Mouse (Mus musculus) heart, postnatal 14 days (tissue): ENCODE measurements at regions not wholly inside any gene's neighbourhood (a gene's known extent, or its start where the extent isn't known, plus 50 kb on each side); places are given as distances from the start of the nearest gene placed in this dataset.

Source experiments
- DNase-seq, 2 experiments: peaks; one replicate each; pipeline ENCODE4 v3.0.0; 2021 to 2022
- intact Hi-C: fragments of 180-260 bp; cut with DNase I; formaldehyde crosslinking; loops from one replicate; pipeline ENCODE4 v1.15.1; 2025

- no peak for DNase-seq
- intact Hi-C loops: no loop called here
These were observed 787.5 kb upstream of the Tenm3 start for GRCm38 (mm10) chr8:49631286-49631685.

- no peak for DNase-seq
- intact Hi-C loops: no loop called here
These were observed 784.3 kb upstream of the Tenm3 start for GRCm38 (mm10) chr8:49627966-49628495.

- no peak for DNase-seq
- intact Hi-C loops: no loop called here
These were observed 751.8 kb upstream of the Tenm3 start for GRCm38 (mm10) chr8:49595501-49595900.

- intact Hi-C loops: no loop called here
- DNase-seq: no peak
These were observed 723.7 kb upstream of the Tenm3 start for GRCm38 (mm10) chr8:49567423-49567822.

GRCm38 (mm10) chr8:49563499-49564279, 719.9 kb upstream of the Tenm3 start:
- intact Hi-C loops: no loop called here
- no peak for DNase-seq

GRCm38 (mm10) chr8:49562976-49563375, 719.2 kb upstream of the Tenm3 start:
- intact Hi-C loops: no loop called here
- no peak for DNase-seq

GRCm38 (mm10) chr8:49555724-49556457, 712.1 kb upstream of the Tenm3 start:
- DNase-seq: no peak
- intact Hi-C loops: no loop called here

- DNase-seq: peak; percentile 29 to 57
- intact Hi-C loops: no loop called here
These were observed 709.4 kb upstream of the Tenm3 start for GRCm38 (mm10) chr8:49553175-49553574.

- DNase-seq: no peak
- intact Hi-C loops: no loop called here
These were observed 699.6 kb upstream of the Tenm3 start for GRCm38 (mm10) chr8:49543321-49543720.

- DNase-seq: no peak
- intact Hi-C loops: no loop called here
These were observed 697.6 kb upstream of the Tenm3 start for GRCm38 (mm10) chr8:49541337-49541736.

- no peak for DNase-seq
- intact Hi-C loops: loop anchor here (10.0 kb wide), 1 partner anchor 171 kb away; no protein-coding TSS in a partner anchor
These were observed 689.9 kb upstream of the Tenm3 start for GRCm38 (mm10) chr8:49533412-49534351.

GRCm38 (mm10) chr8:49529294-49529693, 685.5 kb upstream of the Tenm3 start:
- intact Hi-C loops: no loop called here
- DNase-seq: peak in 1 of 2 experiments; percentile 13

GRCm38 (mm10) chr8:49492906-49493305, 649.2 kb upstream of the Tenm3 start:
- intact Hi-C loops: no loop called here

GRCm38 (mm10) chr8:49485284-49485683, 641.5 kb upstream of the Tenm3 start:
- intact Hi-C loops: no loop called here
- DNase-seq: no peak

More at GRCm38 (mm10) chr8:49492906-49493305, 649.2 kb upstream of the Tenm3 start:
- no peak for DNase-seq

- intact Hi-C loops: no loop called here
- DNase-seq: no peak
These were observed 637.8 kb upstream of the Tenm3 start for GRCm38 (mm10) chr8:49481476-49481992.

- intact Hi-C loops: no loop called here
- no peak for DNase-seq
These were observed 622.3 kb upstream of the Tenm3 start for GRCm38 (mm10) chr8:49465911-49466518.

GRCm38 (mm10) chr8:49465070-49465469, 621.3 kb upstream of the Tenm3 start:
- DNase-seq: no peak
- intact Hi-C loops: no loop called here

- no peak for DNase-seq
- intact Hi-C loops: no loop called here
These were observed 618.9 kb upstream of the Tenm3 start for GRCm38 (mm10) chr8:49462602-49463001.

GRCm38 (mm10) chr8:49461724-49462473, 618.1 kb upstream of the Tenm3 start:
- DNase-seq: no peak
- intact Hi-C loops: no loop called here
